Mouse (Mus musculus): ENCODE results near the gene Trim10.

Trim10 gene

GRCm38 (mm10) chr17:36914108-36914507 is 44.7 kb downstream of the Trim10 start:
- peak; percentile 90 for DNase-seq (ENCODE audit: low spot score)

- peak; percentile 76 for DNase-seq (ENCODE audit: low spot score)
Measured at GRCm38 (mm10) chr17:36915076-36915475, 45.7 kb downstream of the Trim10 start.

- no peak for DNase-seq (ENCODE audit: low spot score)
Measured at GRCm38 (mm10) chr17:36920239-36920638, 50.9 kb downstream of the Trim10 start.

GRCm38 (mm10) chr17:36922715-36923114 is 53.3 kb downstream of the Trim10 start:
- no peak for DNase-seq (ENCODE audit: low spot score)

- no peak for DNase-seq (ENCODE audit: low spot score)
Measured at GRCm38 (mm10) chr17:36923491-36923890, 54.1 kb downstream of the Trim10 start.

All from embryo, embryonic 10 days (tissue).